Mouse (Mus musculus): ENCODE data around the gene G6pc3. TPM values are rescaled to one million over a fixed set of nuclear protein-coding genes. Genes with fewer than 3 reads are reported as not detected.

The G6pc3 gene
- 51.2 and 51.4 TPM in 2 replicates for polyA plus RNA-seq (2012; rRNA removed)

GRCm38 (mm10) chr11:102189461-102190436, at the start of gene G6pc3:
G6pc3 (plus strand) TSS chr11:102189620.

GRCm38 (mm10) chr11:102145471-102146001, 43.9 kb upstream of the G6pc3 start, which contains the start of gene Nags:
Nags (plus strand) TSS chr11:102145513.

GRCm38 (mm10) chr11:102156039-102156785, 33.2 kb upstream of the G6pc3 start, which contains the start of gene Tmem101:
Tmem101 (minus strand) TSS chr11:102156404.

GRCm38 (mm10) chr11:102184646-102185495, 4.5 kb upstream of the G6pc3 start, which contains the start of gene Lsm12:
Lsm12 (minus strand) TSS chr11:102185296.

GRCm38 (mm10) chr11:102230006-102230741, 40.8 kb downstream of the G6pc3 start, which contains the start of gene Hdac5:
Hdac5 (minus strand) TSS chr11:102230166.

Other genes starting within 250 kb of the G6pc3 start
- gene Sost, start 222.6 kb upstream of the G6pc3 start, polyA plus RNA-seq (2012; rRNA removed) = 0.24 and 0.29 TPM in 2 replicates
- not detected in 2 replicates for gene Cfap97d1, start 205.3 kb upstream of the G6pc3 start, polyA plus RNA-seq (2012; rRNA removed)
- 10.0 and 12.3 TPM in 2 replicates for gene Dusp3, start 202.6 kb upstream of the G6pc3 start, polyA plus RNA-seq (2012; rRNA removed)
- gene Mpp3, start 161.2 kb upstream of the G6pc3 start, polyA plus RNA-seq (2012; rRNA removed) = 43.1 and 46.8 TPM in 2 replicates
- gene Cd300lg, start 148.1 kb upstream of the G6pc3 start, polyA plus RNA-seq (2012; rRNA removed) = 0.06 and 0.20 TPM in 2 replicates
- 36.5 and 39.4 TPM in 2 replicates for gene Mpp2, start 101.1 kb upstream of the G6pc3 start, polyA plus RNA-seq (2012; rRNA removed)
- gene Ppy, start 88.3 kb upstream of the G6pc3 start, polyA plus RNA-seq (2012; rRNA removed) = not detected in 2 replicates
- 1.4 and 3.4 TPM in 2 replicates for gene Pyy, start 81.8 kb upstream of the G6pc3 start, polyA plus RNA-seq (2012; rRNA removed)
- gene Nags, start 44.1 kb upstream of the G6pc3 start, polyA plus RNA-seq (2012; rRNA removed) = 0.01 and 0.05 TPM in 2 replicates
- 33.3 and 33.4 TPM in 2 replicates for gene Tmem101, start 33.2 kb upstream of the G6pc3 start, polyA plus RNA-seq (2012; rRNA removed)
- 40.8 and 42.9 TPM in 2 replicates for gene Lsm12, start 4.3 kb upstream of the G6pc3 start, polyA plus RNA-seq (2012; rRNA removed)
- 110 and 122 TPM in 2 replicates for gene Hdac5, start 40.5 kb downstream of the G6pc3 start, polyA plus RNA-seq (2012; rRNA removed)
- gene BC030867, start 59.3 kb downstream of the G6pc3 start, polyA plus RNA-seq (2012; rRNA removed) = 6.6 and 7.9 TPM in 2 replicates
- 0.18 and 0.61 TPM in 2 replicates for gene Asb16, start 79.1 kb downstream of the G6pc3 start, polyA plus RNA-seq (2012; rRNA removed)
- 71.1 and 71.5 TPM in 2 replicates for gene Tmub2, start 95.3 kb downstream of the G6pc3 start, polyA plus RNA-seq (2012; rRNA removed)
- gene Atxn7l3, start 107.0 kb downstream of the G6pc3 start, polyA plus RNA-seq (2012; rRNA removed) = 98.9 and 102 TPM in 2 replicates
- gene Ubtf, start 130.1 kb downstream of the G6pc3 start, polyA plus RNA-seq (2012; rRNA removed) = 86.7 and 91.9 TPM in 2 replicates
- gene Slc4a1, start 176.6 kb downstream of the G6pc3 start, polyA plus RNA-seq (2012; rRNA removed) = 1.8 and 2.4 TPM in 2 replicates
- 276 and 292 TPM in 2 replicates for gene Rundc3a, start 203.8 kb downstream of the G6pc3 start, polyA plus RNA-seq (2012; rRNA removed)
- 104 and 105 TPM in 2 replicates for gene Slc25a39, start 218.3 kb downstream of the G6pc3 start, polyA plus RNA-seq (2012; rRNA removed)
- 36.2 and 61.6 TPM in 2 replicates for gene Grn, start 240.7 kb downstream of the G6pc3 start, polyA plus RNA-seq (2012; rRNA removed)

Measured in central nervous system, embryonic 14 days (tissue).